ENCODE assay signal across 8 mouse cellular contexts in genomic region chr14:79768996-79769395, GRCm38 (mm10). TPM values are rescaled to one million over a fixed set of nuclear protein-coding genes. Genes with fewer than 3 reads are reported as not detected.
DNase-seq lines count a peak whose midpoint lies in the region; ATAC-seq and TF ChIP-seq lines count a peak whose summit lies in the region.

No protein-coding gene starts in this region.

- no peaks in the 10 kb centered on the region for H3K36me3 ChIP-seq in heart, embryonic 13.5 days
- H3K36me3 ChIP-seq in heart, adult 2 months (ENCODE audit: control insufficient read depth, insufficient read depth, low read length), result no peaks in the 10 kb centered on the region
- H3K36me3 ChIP-seq in G1E (replicated peaks), result no peaks in the 10 kb centered on the region
- no peaks in the 10 kb centered on the region for H3K36me3 ChIP-seq in embryonic facial prominence, embryonic 11.5 days (replicated peaks; ENCODE audit: control insufficient read depth, insufficient read depth, low read depth, low read length)
- H3K36me3 ChIP-seq in intestine, embryonic 15.5 days, result no peaks in the 10 kb centered on the region
- no peaks in the 10 kb centered on the region for H3K36me3 ChIP-seq in midbrain, embryonic 15.5 days (replicated peaks)

- DNase-seq in heart, adult 2 months, result no peak
- DNase-seq in G1E (ENCODE audit: low spot score), result no peak
- peak; percentile 20 for DNase-seq in embryonic facial prominence, embryonic 11.5 days (ENCODE audit: low spot score)

- peak overlapping the region; percentile 56 for H3K4me2 ChIP-seq in heart, embryonic 13.5 days
- H3K4me2 ChIP-seq in embryonic facial prominence, embryonic 11.5 days (ENCODE audit: low read depth, low read length), result no peak overlapping the region
- peak overlapping the region; percentile 71 for H3K4me2 ChIP-seq in intestine, embryonic 15.5 days (replicated peaks)
- H3K4me2 ChIP-seq in midbrain, embryonic 15.5 days, result peak overlapping the region; percentile 93

- intact Hi-C loops in heart, adult 2 months (cut with DNase I), result loop anchor here (1.0 kb wide), 1 partner anchor 447 kb away; no protein-coding TSS in a partner anchor

- no peaks in the 10 kb centered on the region for H3K79me2 ChIP-seq in heart, adult 2 months (replicated peaks; ENCODE audit: control insufficient read depth, insufficient read depth, low read length)

- H3K9me3 ChIP-seq in heart, embryonic 13.5 days, result no peaks in the 10 kb centered on the region
- peaks cover 76% of the 10 kb centered on the region for H3K9me3 ChIP-seq in G1E (replicated peaks)
- no peaks in the 10 kb centered on the region for H3K9me3 ChIP-seq in embryonic facial prominence, embryonic 11.5 days (replicated peaks; ENCODE audit: control insufficient read depth, low read length)
- H3K9me3 ChIP-seq in intestine, embryonic 15.5 days, result no peaks in the 10 kb centered on the region
- H3K9me3 ChIP-seq in midbrain, embryonic 15.5 days, result no peaks in the 10 kb centered on the region

- TF ChIP-seq EP300 in heart, adult 2 months (IDR thresholded peaks at IDR 0.05; ENCODE audit: insufficient read depth, low read depth, low read length), result no peak

- no peak overlapping the region for H3K9ac ChIP-seq in heart, embryonic 13.5 days
- H3K9ac ChIP-seq in heart, adult 2 months (ENCODE audit: low read depth, low read length), result no peak overlapping the region
- no peak overlapping the region for H3K9ac ChIP-seq in embryonic facial prominence, embryonic 11.5 days (replicated peaks; ENCODE audit: low read length)
- H3K9ac ChIP-seq in intestine, embryonic 15.5 days, result no peak overlapping the region
- peak overlapping the region; percentile 82 for H3K9ac ChIP-seq in midbrain, embryonic 15.5 days

- no peak for TF ChIP-seq POLR2A in heart, adult 2 months (IDR thresholded peaks at IDR 0.05; ENCODE audit: insufficient read depth, low read depth, low read length)

- no peak for ATAC-seq in heart, embryonic 13.5 days (ENCODE audit: extremely low read depth, insufficient number of reproducible peaks, low FRiP score, low TSS enrichment)
- ATAC-seq in G1E (ENCODE audit: extremely low read depth, insufficient number of reproducible peaks, low FRiP score, poor library complexity, severe bottlenecking), result no peak
- ATAC-seq in embryonic facial prominence, embryonic 11.5 days (replicated peaks; ENCODE audit: insufficient number of reproducible peaks, low FRiP score, low TSS enrichment, low read depth), result no peak
- no peak for ATAC-seq in intestine, embryonic 15.5 days
- no peak for ATAC-seq in midbrain, embryonic 15.5 days (replicated peaks)
- no peak for ATAC-seq in megakaryocyte progenitor cell, adult 5-6 weeks (replicated peaks; ENCODE audit: poor library complexity)
- ATAC-seq in megakaryocyte, adult 5-6 weeks (ENCODE audit: poor library complexity, severe bottlenecking), result no peak

- WGBS in heart, embryonic 13.5 days, result 7% methylated on average over 30 of the region's 30 CpGs
- WGBS in heart, adult 2 months, result 5% methylated on average over 30 of the region's 30 CpGs
- 5% methylated on average over 30 of the region's 30 CpGs for WGBS in embryonic facial prominence, embryonic 11.5 days
- WGBS in intestine, embryonic 15.5 days, result 8% methylated on average over 30 of the region's 30 CpGs
- 2% methylated on average over 30 of the region's 30 CpGs for WGBS in midbrain, embryonic 15.5 days

- TF ChIP-seq CTCF in heart, adult 2 months (IDR thresholded peaks at IDR 0.05), result no peak
- no peak for TF ChIP-seq CTCF in G1E (IDR thresholded peaks at IDR 0.05; ENCODE audit: low read depth, low read length)

- no peak overlapping the region for H3K27ac ChIP-seq in heart, embryonic 13.5 days (replicated peaks)
- H3K27ac ChIP-seq in heart, adult 2 months, result no peak overlapping the region
- H3K27ac ChIP-seq in embryonic facial prominence, embryonic 11.5 days (replicated peaks; ENCODE audit: low read depth, low read length), result no peak overlapping the region
- no peak overlapping the region for H3K27ac ChIP-seq in intestine, embryonic 15.5 days
- peak overlapping the region; percentile 86 for H3K27ac ChIP-seq in midbrain, embryonic 15.5 days

- peaks cover 95% of the 10 kb centered on the region for H3K27me3 ChIP-seq in heart, embryonic 13.5 days (replicated peaks)
- H3K27me3 ChIP-seq in heart, adult 2 months (ENCODE audit: control insufficient read depth, insufficient read depth, low read length), result peaks cover 36% of the 10 kb centered on the region
- no peaks in the 10 kb centered on the region; the same call in 1 of the 2 replicates for H3K27me3 ChIP-seq in G1E (ENCODE audit: insufficient read depth, low read length)
- peaks cover 64% of the 10 kb centered on the region for H3K27me3 ChIP-seq in embryonic facial prominence, embryonic 11.5 days (ENCODE audit: control insufficient read depth, insufficient read depth, low read length)
- H3K27me3 ChIP-seq in intestine, embryonic 15.5 days (replicated peaks), result peaks cover 73% of the 10 kb centered on the region
- no peaks in the 10 kb centered on the region for H3K27me3 ChIP-seq in midbrain, embryonic 15.5 days (replicated peaks)

- H3K4me3 ChIP-seq in heart, embryonic 13.5 days, result peak overlapping the region; percentile 51
- H3K4me3 ChIP-seq in heart, adult 2 months, result no peak overlapping the region
- peak overlapping the region; percentile 17; the same call in 1 of the 2 replicates for H3K4me3 ChIP-seq in G1E (ENCODE audit: low read depth, low read length)
- peak overlapping the region; percentile 34 for H3K4me3 ChIP-seq in embryonic facial prominence, embryonic 11.5 days (ENCODE audit: low read depth, low read length)
- H3K4me3 ChIP-seq in intestine, embryonic 15.5 days (replicated peaks), result peak overlapping the region; percentile 32
- H3K4me3 ChIP-seq in midbrain, embryonic 15.5 days, result peak overlapping the region; percentile 65

- peaks cover 46% of the 10 kb centered on the region for H3K4me1 ChIP-seq in heart, embryonic 13.5 days
- no peaks in the 10 kb centered on the region for H3K4me1 ChIP-seq in heart, adult 2 months (ENCODE audit: control insufficient read depth, insufficient read depth, low read length)
- no peaks in the 10 kb centered on the region; the same call in 1 of the 2 replicates for H3K4me1 ChIP-seq in G1E (ENCODE audit: insufficient read depth, low read depth, low read length)
- H3K4me1 ChIP-seq in embryonic facial prominence, embryonic 11.5 days (ENCODE audit: control insufficient read depth, insufficient read depth, low read length), result peaks cover 3% of the 10 kb centered on the region; the same call in 1 of the 2 replicates
- peaks cover 32% of the 10 kb centered on the region for H3K4me1 ChIP-seq in intestine, embryonic 15.5 days (replicated peaks)
- peaks cover 51% of the 10 kb centered on the region for H3K4me1 ChIP-seq in midbrain, embryonic 15.5 days

RNA-seq across cellular contexts. Expression of gene Pcdh8, which starts 2.1 kb away (rescaled TPM):
- polyA plus RNA-seq in heart, embryonic 13.5 days (2015; fragmentation: Nextera tagmentation; extraction: Ambion mirVana), result 0.07 and 0.08 TPM in 2 replicates
- not detected for total RNA-seq in heart, adult 2 months (2021)
- not detected in 2 replicates for polyA plus RNA-seq in heart, adult 2 months (2012; rRNA removed)
- total RNA-seq in G1E (2014; fragmentation: Nextera tagmentation) (not detected in 2 replicates), G1E (2017) (0.06 and 0.11 TPM in 2 replicates)
- not detected in 2 replicates for polyA plus RNA-seq in G1E (2012)
- polyA plus RNA-seq in embryonic facial prominence, embryonic 11.5 days (2014; fragmentation: Nextera tagmentation; extraction: Ambion mirVana), result 2.8 and 3.1 TPM in 2 replicates
- polyA plus RNA-seq in intestine, embryonic 15.5 days (2015; fragmentation: Nextera tagmentation; extraction: Ambion mirVana), result 0.85 and 1.0 TPM in 2 replicates
- polyA plus RNA-seq in midbrain, embryonic 15.5 days (2015; fragmentation: Nextera tagmentation; extraction: Ambion mirVana), result 72.8 and 73.2 TPM in 2 replicates
- not detected in 2 replicates for total RNA-seq in megakaryocyte progenitor cell, adult 5-6 weeks (2015)
- total RNA-seq in megakaryocyte progenitor cell, adult 5-6 weeks (2017), result not detected in 2 replicates
- total RNA-seq in megakaryocyte, adult 5-6 weeks (2015), result not detected in 2 replicates
- total RNA-seq in megakaryocyte, adult 5-6 weeks (2017), result not detected in 2 replicates

Comparison
In these comparisons a context has a peak if more than half of its experiments do, and no peak if none do; other contexts are left out.
1. RNA of gene Pcdh8, which starts 2.1 kb away (polyA plus RNA-seq): 72.8 to 73.2 TPM in midbrain, embryonic 15.5 days; 2.8 to 3.1 TPM in embryonic facial prominence, embryonic 11.5 days, 0.85 to 1.0 TPM in intestine, embryonic 15.5 days, 0.07 to 0.08 TPM in heart, embryonic 13.5 days, not detected in heart, adult 2 months and not detected in G1E; every median in the first group is over 10 times any median in the second.